Mouse (Mus musculus): Measurements from ENCODE around the gene Kcnh6. TPM values are rescaled to one million over a fixed set of nuclear protein-coding genes. Genes with fewer than 3 reads are reported as not detected.

Kcnh6 gene
- 1 to 10 TPM; 2.1 to 2.2 TPM for total RNA-seq (2021)

- intact Hi-C loops (cut with DNase I): loop anchor here (5.0 kb wide), 1 partner anchor 46 kb away; no protein-coding TSS in a partner anchor
- DNase-seq (ENCODE audit: low spot score in 2 of 2): no peak
Observed at GRCm38 (mm10) chr11:106007821-106008220, at the start of gene Kcnh6. Kcnh6 (plus strand) TSS chr11:106008124.

- intact Hi-C loops (cut with DNase I): no loop called here
Observed at GRCm38 (mm10) chr11:105958566-105958965, 49.4 kb upstream of the Kcnh6 start.

DNA sequence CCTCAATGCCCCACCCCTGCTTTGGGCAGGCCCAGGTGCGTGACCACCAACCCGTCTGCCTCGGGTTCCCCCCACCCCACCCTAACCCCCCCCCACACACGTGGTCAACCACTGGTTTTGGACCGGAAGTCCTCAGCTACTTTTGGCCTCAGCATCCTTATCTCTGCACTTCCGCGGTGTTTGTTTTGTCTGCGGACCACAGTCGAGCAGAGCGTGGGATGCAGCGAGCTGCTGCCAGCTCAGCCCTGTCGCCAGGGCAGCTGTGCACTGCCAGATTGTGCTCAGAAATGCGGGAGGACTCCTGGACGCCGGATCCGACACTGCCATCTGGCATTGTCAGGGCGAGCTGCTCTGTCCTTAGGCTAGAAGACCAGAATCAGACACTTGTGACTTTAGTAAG is 48.6 kb upstream of the Kcnh6 start:
- DNase-seq (ENCODE audit: low spot score in 2 of 2): peak in 1 of 2 experiments; percentile 56
- intact Hi-C loops (cut with DNase I): no loop called here

More at GRCm38 (mm10) chr11:105958566-105958965, 49.4 kb upstream of the Kcnh6 start:
- no peak for DNase-seq (ENCODE audit: low spot score in 2 of 2)

- intact Hi-C loops (cut with DNase I): loop anchor here (5.0 kb wide), 2 partner anchors 37 to 43 kb away; partner anchors contain the start of gene Kcnh6
- DNase-seq (ENCODE audit: low spot score in 2 of 2): no peak
Observed at GRCm38 (mm10) chr11:105964691-105965090, 43.2 kb upstream of the Kcnh6 start.

GRCm38 (mm10) chr11:105966288-105966687 is 41.6 kb upstream of the Kcnh6 start:
- intact Hi-C loops (cut with DNase I): loop anchor here (5.0 kb wide), 1 partner anchor 39 kb away; no protein-coding TSS in a partner anchor

DNA sequence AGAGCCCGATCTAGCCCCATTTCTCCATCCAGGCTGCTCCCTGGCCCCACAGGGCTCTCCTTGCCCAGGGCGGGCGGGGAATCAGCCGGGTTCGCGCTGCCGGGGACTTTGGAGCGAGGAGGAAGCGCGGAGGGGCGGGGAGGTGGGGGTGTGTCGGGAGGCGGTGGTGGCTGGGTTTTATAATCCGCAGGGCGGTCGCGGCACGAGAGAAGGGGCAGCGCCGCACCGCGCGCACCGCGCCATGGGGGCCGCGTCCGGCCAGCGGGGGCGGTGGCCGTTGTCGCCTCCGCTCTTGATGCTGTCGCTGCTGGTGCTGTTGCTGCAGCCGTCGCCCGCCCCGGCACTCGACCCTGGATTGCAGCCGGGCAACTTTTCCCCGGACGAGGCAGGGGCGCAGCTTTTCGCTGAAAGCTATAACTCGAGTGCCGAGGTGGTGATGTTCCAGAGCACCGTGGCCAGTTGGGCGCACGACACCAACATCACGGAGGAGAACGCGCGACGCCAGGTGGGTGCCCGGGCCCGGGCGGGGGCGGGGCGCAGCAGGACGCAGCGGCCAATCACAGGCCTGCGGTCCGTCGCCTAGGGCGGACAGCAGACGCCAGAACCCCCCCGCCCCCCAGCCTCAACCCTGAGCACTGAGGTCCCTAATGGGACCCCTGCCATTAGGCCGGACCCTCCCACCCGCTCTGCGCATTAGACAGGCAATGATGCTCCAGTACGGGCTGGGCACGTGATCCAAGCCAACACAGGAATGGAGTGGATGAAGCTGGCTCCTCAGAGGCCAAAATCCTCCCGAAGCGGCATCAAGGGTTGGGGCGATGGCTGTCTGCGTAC is 40.0 kb upstream of the Kcnh6 start, which contains the start of gene Ace:
Gene Ace (plus strand): TSS at position 205 of the 834 bp plus-strand sequence.
- intact Hi-C loops (cut with DNase I): loop anchor here (5.0 kb wide), 1 partner anchor 41 kb away; no protein-coding TSS in a partner anchor
- DNase-seq (ENCODE audit: low spot score in 2 of 2): peak in 1 of 2 experiments; percentile 46

More at GRCm38 (mm10) chr11:105966288-105966687, 41.6 kb upstream of the Kcnh6 start:
- no peak for DNase-seq (ENCODE audit: low spot score in 2 of 2)

DNA sequence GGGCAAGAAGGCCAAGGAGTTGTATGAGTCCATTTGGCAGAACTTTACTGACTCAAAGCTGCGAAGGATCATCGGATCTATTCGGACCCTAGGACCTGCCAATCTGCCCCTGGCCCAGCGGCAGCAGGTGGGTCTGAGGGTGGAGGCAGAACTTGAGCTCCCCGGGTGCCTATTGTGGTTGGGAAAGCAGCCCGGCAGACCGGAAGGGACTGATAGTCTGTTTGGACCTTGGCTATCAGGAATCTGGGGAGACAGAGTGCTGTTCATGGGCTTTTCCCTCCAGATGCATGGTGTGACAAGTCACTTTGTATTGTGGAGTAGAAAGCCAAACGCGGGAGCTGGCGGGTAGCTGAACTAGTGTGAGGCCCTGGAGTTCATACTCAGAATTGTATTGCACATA is 39.0 kb upstream of the Kcnh6 start:
- intact Hi-C loops (cut with DNase I): loop anchor here (5.0 kb wide), 1 partner anchor 42 kb away; no protein-coding TSS in a partner anchor
- DNase-seq (ENCODE audit: low spot score in 2 of 2): no peak

DNA sequence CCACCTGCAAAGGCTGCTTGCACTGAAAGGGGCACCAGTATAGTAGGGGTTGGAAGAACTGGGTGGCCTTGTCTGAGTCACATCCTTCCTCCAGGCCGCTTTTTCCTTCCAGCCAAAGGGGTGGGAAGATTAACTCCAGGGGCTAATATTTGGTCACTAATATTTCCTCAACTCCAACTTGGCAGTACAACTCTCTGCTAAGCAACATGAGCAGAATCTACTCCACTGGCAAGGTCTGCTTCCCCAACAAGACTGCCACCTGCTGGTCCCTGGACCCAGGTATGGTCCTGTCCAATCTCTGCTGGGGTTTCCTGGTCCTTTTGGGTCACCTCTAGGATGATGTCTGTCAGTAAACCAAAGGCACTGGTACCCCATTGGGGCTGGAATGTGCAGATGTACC is 38.4 kb upstream of the Kcnh6 start:
- intact Hi-C loops (cut with DNase I): loop anchor here (5.0 kb wide), 1 partner anchor 42 kb away; no protein-coding TSS in a partner anchor
- no peak for DNase-seq (ENCODE audit: low spot score in 2 of 2)

DNA sequence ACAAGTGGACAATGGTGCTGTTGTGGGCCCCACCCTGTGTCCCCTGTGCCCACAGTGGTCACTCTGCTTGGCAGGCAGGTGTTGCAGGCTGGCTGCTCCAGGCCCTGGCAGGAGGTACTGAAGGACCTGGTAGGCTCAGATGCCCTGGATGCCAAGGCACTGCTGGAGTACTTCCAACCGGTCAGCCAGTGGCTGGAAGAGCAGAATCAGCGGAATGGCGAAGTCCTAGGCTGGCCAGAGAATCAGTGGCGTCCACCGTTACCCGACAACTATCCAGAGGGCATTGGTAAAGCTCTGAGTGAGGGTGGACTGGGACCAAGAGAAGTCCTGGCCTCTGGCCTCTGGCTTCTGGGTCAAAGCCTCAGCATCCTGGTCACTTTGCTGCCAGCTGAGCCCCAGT is 33.3 kb upstream of the Kcnh6 start:
- intact Hi-C loops (cut with DNase I): no loop called here
- no peak for DNase-seq (ENCODE audit: low spot score in 2 of 2)

DNA sequence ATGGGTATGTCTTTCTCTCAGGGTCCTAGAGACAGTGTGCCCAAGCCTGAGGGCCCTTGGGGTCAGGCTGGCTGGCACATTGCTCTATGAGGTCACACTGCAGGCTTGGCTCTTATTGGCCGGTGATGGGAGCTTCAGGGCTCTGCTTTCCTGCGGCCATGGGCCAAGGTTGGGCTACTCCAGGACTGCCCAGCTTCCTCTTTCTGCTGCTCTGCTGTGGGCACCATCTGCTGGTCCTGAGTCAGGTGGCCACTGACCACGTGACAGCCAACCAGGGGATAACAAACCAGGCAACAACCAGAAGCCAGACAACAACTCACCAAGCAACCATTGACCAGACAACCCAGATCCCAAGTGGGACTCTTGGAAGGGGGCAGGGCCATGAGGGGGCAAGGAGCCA is 32.9 kb upstream of the Kcnh6 start:
- intact Hi-C loops (cut with DNase I): no loop called here
- DNase-seq (ENCODE audit: low spot score in 2 of 2): no peak

GRCm38 (mm10) chr11:105975636-105976035 is 32.3 kb upstream of the Kcnh6 start:
- intact Hi-C loops (cut with DNase I): no loop called here
- no peak for DNase-seq (ENCODE audit: low spot score in 2 of 2)

GRCm38 (mm10) chr11:105978232-105978631 is 29.7 kb upstream of the Kcnh6 start:
- intact Hi-C loops (cut with DNase I): no loop called here
- DNase-seq (ENCODE audit: low spot score in 2 of 2): no peak

- intact Hi-C loops (cut with DNase I): no loop called here
- DNase-seq (ENCODE audit: low spot score in 2 of 2): no peak
Observed at GRCm38 (mm10) chr11:105978634-105979033, 29.3 kb upstream of the Kcnh6 start.

- no peak for DNase-seq (ENCODE audit: low spot score in 2 of 2)
- intact Hi-C loops (cut with DNase I): no loop called here
Observed at GRCm38 (mm10) chr11:105984452-105984851, 23.5 kb upstream of the Kcnh6 start.

GRCm38 (mm10) chr11:105987446-105987845 is 20.5 kb upstream of the Kcnh6 start:
- DNase-seq (ENCODE audit: low spot score in 2 of 2): no peak
- intact Hi-C loops (cut with DNase I): no loop called here

DNA sequence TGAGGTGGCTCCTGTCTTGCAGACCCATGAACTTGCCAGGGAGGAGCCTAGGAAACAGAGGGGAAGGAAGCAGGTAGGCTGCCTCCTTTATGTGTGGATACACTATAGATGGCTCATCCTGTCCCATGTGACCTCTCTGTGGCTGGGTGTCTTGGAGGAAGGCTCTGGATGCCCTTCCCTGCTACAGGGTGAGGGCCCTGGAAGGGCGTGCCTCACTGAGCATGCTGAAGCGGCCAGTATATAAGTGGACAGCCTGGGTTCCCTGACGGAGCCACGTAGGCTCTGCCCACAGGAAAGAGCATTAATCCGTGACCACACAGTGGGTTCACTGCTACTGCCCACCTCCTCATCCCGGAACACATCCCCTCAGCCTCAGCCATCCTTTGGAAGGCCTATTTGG is 18.5 kb upstream of the Kcnh6 start:
- intact Hi-C loops (cut with DNase I): no loop called here

DNA sequence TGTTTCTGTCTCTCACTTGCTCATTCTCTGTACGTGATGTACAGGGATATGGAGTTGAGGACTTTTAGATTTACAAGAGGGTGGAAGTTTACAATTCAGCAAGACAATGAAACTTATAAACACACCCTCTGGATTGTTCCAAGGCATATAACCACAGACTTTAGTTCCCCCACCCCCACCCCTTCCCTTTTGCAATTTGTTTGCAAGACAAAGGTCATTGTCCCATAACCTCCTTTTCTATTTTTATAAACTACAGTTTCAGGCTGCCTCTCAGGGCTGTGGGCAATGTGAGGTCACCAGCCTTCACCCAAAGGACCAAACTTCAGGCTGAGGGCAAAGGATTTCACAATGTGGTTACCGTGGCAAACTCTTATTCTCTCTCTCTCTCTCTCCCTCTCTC is 17.7 kb upstream of the Kcnh6 start:
- no peak for DNase-seq (ENCODE audit: low spot score in 2 of 2)
- intact Hi-C loops (cut with DNase I): no loop called here

More for the DNA sequence above, 18.5 kb upstream of the Kcnh6 start:
- DNase-seq (ENCODE audit: low spot score in 2 of 2): no peak

- intact Hi-C loops (cut with DNase I): no loop called here
Observed at GRCm38 (mm10) chr11:105994375-105994774, 13.5 kb upstream of the Kcnh6 start, which contains the start of gene Ace3. Ace3 (plus strand) TSS chr11:105994675.

DNA sequence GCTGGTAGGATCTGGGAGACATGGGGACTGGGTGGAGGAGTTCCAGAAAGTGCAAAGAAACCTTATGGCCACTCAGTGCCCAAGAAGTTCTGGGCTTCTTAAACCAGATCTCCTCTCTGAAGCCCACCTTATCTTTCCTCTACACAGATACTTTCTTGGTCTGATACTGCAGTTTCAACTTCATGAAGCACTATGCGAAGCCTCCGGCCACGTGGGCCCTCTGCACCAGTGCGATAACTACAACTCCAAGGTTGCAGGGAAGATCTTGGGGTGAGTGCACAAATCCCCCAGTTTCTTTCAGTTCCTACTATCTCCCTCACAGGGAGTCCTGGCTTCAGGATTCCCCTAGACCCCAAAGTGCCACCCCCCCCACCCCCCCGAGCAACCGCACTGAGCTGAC is 7.9 kb upstream of the Kcnh6 start:
- intact Hi-C loops (cut with DNase I): no loop called here
- DNase-seq (ENCODE audit: low spot score in 2 of 2): no peak

More at GRCm38 (mm10) chr11:105994375-105994774, 13.5 kb upstream of the Kcnh6 start, which contains the start of gene Ace3:
- no peak for DNase-seq (ENCODE audit: low spot score in 2 of 2)

- intact Hi-C loops (cut with DNase I): no loop called here
Observed at GRCm38 (mm10) chr11:106001718-106002117, 6.2 kb upstream of the Kcnh6 start.

DNA sequence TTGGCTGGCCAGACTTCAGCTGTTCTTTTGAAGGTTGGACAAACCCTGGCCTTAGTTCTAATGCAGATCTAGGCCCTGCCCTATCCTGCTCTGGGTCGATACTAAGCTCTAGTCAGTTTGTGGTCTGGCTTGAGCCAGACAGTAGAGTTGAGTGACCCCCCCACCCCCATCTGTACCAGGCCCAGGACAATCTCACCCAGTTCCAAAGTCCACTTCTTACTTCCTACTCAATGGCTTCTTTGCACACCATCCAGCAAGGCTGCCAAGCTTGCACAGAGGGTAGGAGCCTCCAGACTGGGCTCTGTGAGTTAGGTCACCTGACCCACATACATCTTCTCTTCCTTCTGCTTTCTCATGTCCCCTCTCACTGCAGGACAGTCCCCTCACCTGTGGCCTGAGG is 3.3 kb upstream of the Kcnh6 start:
- intact Hi-C loops (cut with DNase I): no loop called here
- no peak for DNase-seq (ENCODE audit: low spot score in 2 of 2)

More at GRCm38 (mm10) chr11:106001718-106002117, 6.2 kb upstream of the Kcnh6 start:
- no peak for DNase-seq (ENCODE audit: low spot score in 2 of 2)

All from left cerebral cortex, postnatal 36 days (tissue).